Mouse (Mus musculus): ENCODE data around the gene Pcyt2. TPM values are rescaled to one million over a fixed set of nuclear protein-coding genes. Genes with fewer than 3 reads are reported as not detected.

The Pcyt2 gene
- polyA plus RNA-seq, 1 experiment: 117 TPM

DNA sequence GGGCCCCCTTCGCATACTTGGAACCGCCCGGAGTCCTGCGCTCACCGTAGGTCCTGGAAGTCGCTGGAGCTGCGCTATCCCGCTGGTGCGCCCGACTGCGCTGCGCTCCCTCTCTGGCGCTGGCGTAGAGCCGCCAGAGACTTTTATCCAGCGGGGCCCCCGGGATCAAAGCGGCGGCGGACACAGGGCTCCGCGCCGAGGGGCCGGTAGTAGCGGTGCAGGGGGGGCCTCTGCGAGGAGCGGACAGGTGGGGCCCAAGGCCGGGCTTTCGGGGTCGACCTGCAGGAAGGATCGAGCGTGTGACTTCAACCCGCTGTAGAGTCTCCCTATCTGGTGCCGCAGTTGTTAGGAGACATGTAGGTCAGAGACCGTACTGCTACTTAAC is 43.3 kb upstream of the Pcyt2 start, which contains the start of gene Notum:
Gene Notum, minus strand, starts transcription at position 100 of the 385 bp plus-strand sequence.
- no peak for TF ChIP-seq REST (IDR thresholded peaks at IDR 0.05; ENCODE audit: insufficient read depth, insufficient read length)
- no peak for TF ChIP-seq MYOD1 (IDR thresholded peaks at IDR 0.05; ENCODE audit: control insufficient read depth in 1 of 3, insufficient read length in 2 of 3, low read depth in 2 of 3)
- no peak for TF ChIP-seq POLR2A (IDR thresholded peaks at IDR 0.05; ENCODE audit: insufficient read length, low read depth)
- no peak for TF ChIP-seq E2F4 (IDR thresholded peaks at IDR 0.05; ENCODE audit: insufficient read depth)
- no peak for TF ChIP-seq TCF3 (IDR thresholded peaks at IDR 0.05; ENCODE audit: insufficient read length, low read depth)
- H3K4me2 ChIP-seq (ENCODE audit: low read depth): peak within 1 kb of the TSS; percentile 73

DNA sequence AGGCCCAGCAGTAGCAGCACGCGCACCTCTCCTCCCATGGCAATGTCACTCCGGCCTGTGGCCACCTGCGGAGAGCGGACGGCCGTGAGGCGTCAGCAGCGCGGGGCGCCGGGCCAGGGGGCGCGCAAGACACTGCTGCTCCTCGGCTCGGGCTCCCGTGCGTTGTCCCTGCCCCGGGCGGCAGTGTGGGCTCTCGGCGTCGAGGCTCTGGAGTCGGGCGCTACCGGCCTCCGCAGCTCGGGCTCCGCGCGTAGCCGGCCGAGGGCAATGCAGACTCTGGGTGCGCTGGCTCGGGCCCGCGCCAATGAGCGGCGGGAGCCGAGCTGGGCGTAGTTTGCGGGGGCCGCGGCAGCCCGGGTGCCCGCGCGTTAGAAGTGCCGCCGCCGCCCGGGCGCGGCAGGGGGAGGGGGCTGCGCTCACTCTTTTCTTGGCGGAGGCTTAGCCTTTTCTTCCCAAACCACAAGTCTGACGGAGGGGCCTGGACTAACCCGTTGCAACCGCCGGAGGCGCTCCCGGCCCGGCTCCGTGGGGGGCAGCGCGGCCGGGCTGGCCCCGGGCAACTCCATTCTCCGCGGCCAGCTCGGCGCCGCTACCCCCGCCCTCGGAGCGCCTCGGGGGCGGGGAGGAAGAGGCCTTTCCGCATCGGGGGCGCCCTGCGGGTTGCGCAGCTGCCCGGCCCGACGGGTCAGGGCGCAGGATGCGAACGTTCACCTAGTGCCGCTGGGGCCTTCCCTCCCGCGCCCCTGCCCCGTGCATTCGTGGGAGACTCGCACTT is 42.8 kb upstream of the Pcyt2 start:
- Histone ChIP-seq H3ac (ENCODE audit: control insufficient read depth, insufficient read length) (peak overlapping the region; percentile 20), H3K4me2 (ENCODE audit: low read depth) (peak overlapping the region; percentile 73), H3K4me3 (no peak overlapping the region), H3K79me2 (ENCODE audit: control insufficient read depth, insufficient read depth) (no peaks in the 10 kb centered on the region), H3K36me3 (ENCODE audit: control insufficient read depth, insufficient read depth) (no peaks in the 10 kb centered on the region), H3K27me3 (ENCODE audit: control insufficient read depth, insufficient read depth, insufficient read length) (peaks cover 74% of the 10 kb centered on the region)
- TF ChIP-seq MYOG (IDR thresholded peaks at IDR 0.05; ENCODE audit: control insufficient read depth in 1 of 3, insufficient read depth in 1 of 3, insufficient read length in 2 of 3, low read depth in 2 of 3) (peak in 2 of 3 experiments; percentile 12 to 17), TCF3 (IDR thresholded peaks at IDR 0.05; ENCODE audit: insufficient read length, low read depth) (no peak), TCF12 (IDR thresholded peaks at IDR 0.05; ENCODE audit: insufficient read depth, poor library complexity, severe bottlenecking) (no peak), POLR2AphosphoS2 (IDR thresholded peaks at IDR 0.05; ENCODE audit: insufficient read length, low read depth) (no peak), USF1 (IDR thresholded peaks at IDR 0.05; ENCODE audit: low read depth) (no peak), REST (IDR thresholded peaks at IDR 0.05; ENCODE audit: insufficient read depth, insufficient read length) (no peak), MYOD1 (IDR thresholded peaks at IDR 0.05; ENCODE audit: control insufficient read depth in 1 of 3, insufficient read length in 2 of 3, low read depth in 2 of 3) (peak in 1 of 3 experiments; percentile 41), POLR2A (IDR thresholded peaks at IDR 0.05; ENCODE audit: insufficient read length, low read depth) (no peak), CEBPB (IDR thresholded peaks at IDR 0.05; ENCODE audit: insufficient read depth, poor library complexity, severe bottlenecking) (no peak), MAX (IDR thresholded peaks at IDR 0.05; ENCODE audit: low read depth) (no peak), E2F4 (IDR thresholded peaks at IDR 0.05; ENCODE audit: insufficient read depth) (no peak), SRF (IDR thresholded peaks at IDR 0.05; ENCODE audit: control insufficient read depth, insufficient read length, low read depth) (no peak)

More for the DNA sequence above, 43.3 kb upstream of the Pcyt2 start, which contains the start of gene Notum:
- no peaks in the 10 kb centered on the region for H3K79me2 ChIP-seq (ENCODE audit: control insufficient read depth, insufficient read depth)
- peak within 1 kb of the TSS; percentile 20 for H3ac ChIP-seq (ENCODE audit: control insufficient read depth, insufficient read length)
- peaks cover 68% of the 10 kb centered on the region for H3K27me3 ChIP-seq (ENCODE audit: control insufficient read depth, insufficient read depth, insufficient read length)
- H3K36me3 ChIP-seq (ENCODE audit: control insufficient read depth, insufficient read depth): no peaks in the 10 kb centered on the region
- no peak within 1 kb of the TSS for H3K4me3 ChIP-seq

DNA sequence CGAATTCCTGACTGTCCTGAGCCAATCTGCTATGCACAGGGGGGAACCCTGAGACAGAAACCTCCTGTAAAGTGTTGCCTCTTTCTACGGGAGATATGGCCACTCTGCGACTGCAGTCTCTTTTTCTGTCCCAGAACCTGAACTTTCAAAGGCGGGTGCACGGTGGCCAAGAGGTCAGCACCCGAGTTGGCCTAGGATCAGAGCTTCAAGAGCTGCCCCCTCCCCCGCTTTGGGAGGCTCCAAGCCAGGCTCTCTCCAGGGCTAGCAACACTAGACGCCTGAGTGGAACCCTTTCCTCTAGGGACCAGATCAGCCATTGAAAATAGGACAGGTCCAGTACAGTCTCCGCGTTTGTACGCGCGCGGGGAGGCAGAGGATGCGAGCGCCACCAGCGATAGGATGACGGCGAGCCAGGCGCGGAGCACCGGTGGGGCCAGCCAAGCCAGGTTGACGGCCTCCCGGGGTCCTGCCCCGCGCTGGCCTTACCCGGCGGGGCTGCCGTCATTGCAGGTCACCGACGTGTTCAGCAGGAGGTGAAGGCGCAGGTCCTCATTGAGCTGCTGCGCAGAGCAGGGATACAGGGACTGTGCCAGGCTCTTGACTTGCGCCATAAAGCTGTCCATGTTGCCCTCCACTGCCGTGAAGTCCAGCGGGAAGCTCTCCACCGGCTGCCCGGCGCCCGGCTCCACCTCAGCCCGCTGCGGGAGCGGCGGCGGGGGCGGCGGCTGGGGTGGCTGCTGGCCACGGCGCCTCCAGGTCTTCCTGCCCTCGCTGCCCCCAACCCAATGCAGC is 42.0 kb upstream of the Pcyt2 start:
- TF ChIP-seq SRF (IDR thresholded peaks at IDR 0.05; ENCODE audit: control insufficient read depth, insufficient read length, low read depth): no peak
- TF ChIP-seq POLR2AphosphoS2 (IDR thresholded peaks at IDR 0.05; ENCODE audit: insufficient read length, low read depth): no peak
- TF ChIP-seq MAX (IDR thresholded peaks at IDR 0.05; ENCODE audit: low read depth): no peak
- TF ChIP-seq MYOG (IDR thresholded peaks at IDR 0.05; ENCODE audit: control insufficient read depth in 1 of 3, insufficient read depth in 1 of 3, insufficient read length in 2 of 3, low read depth in 2 of 3): no peak
- TF ChIP-seq E2F4 (IDR thresholded peaks at IDR 0.05; ENCODE audit: insufficient read depth): no peak
- TF ChIP-seq MYOD1 (IDR thresholded peaks at IDR 0.05; ENCODE audit: control insufficient read depth in 1 of 3, insufficient read length in 2 of 3, low read depth in 2 of 3): no peak
- TF ChIP-seq TCF3 (IDR thresholded peaks at IDR 0.05; ENCODE audit: insufficient read length, low read depth): no peak
- TF ChIP-seq CEBPB (IDR thresholded peaks at IDR 0.05; ENCODE audit: insufficient read depth, poor library complexity, severe bottlenecking): no peak
- no peak for TF ChIP-seq TCF12 (IDR thresholded peaks at IDR 0.05; ENCODE audit: insufficient read depth, poor library complexity, severe bottlenecking)
- TF ChIP-seq POLR2A (IDR thresholded peaks at IDR 0.05; ENCODE audit: insufficient read length, low read depth): no peak
- no peak for TF ChIP-seq USF1 (IDR thresholded peaks at IDR 0.05; ENCODE audit: low read depth)
- no peak for TF ChIP-seq REST (IDR thresholded peaks at IDR 0.05; ENCODE audit: insufficient read depth, insufficient read length)
- H3K4me3 ChIP-seq: no peak overlapping the region
- peaks cover 71% of the 10 kb centered on the region for H3K27me3 ChIP-seq (ENCODE audit: control insufficient read depth, insufficient read depth, insufficient read length)
- peak overlapping the region; percentile 73 for H3K4me2 ChIP-seq (ENCODE audit: low read depth)
- no peaks in the 10 kb centered on the region for H3K79me2 ChIP-seq (ENCODE audit: control insufficient read depth, insufficient read depth)
- no peaks in the 10 kb centered on the region for H3K36me3 ChIP-seq (ENCODE audit: control insufficient read depth, insufficient read depth)
- no peak overlapping the region for H3ac ChIP-seq (ENCODE audit: control insufficient read depth, insufficient read length)

DNA sequence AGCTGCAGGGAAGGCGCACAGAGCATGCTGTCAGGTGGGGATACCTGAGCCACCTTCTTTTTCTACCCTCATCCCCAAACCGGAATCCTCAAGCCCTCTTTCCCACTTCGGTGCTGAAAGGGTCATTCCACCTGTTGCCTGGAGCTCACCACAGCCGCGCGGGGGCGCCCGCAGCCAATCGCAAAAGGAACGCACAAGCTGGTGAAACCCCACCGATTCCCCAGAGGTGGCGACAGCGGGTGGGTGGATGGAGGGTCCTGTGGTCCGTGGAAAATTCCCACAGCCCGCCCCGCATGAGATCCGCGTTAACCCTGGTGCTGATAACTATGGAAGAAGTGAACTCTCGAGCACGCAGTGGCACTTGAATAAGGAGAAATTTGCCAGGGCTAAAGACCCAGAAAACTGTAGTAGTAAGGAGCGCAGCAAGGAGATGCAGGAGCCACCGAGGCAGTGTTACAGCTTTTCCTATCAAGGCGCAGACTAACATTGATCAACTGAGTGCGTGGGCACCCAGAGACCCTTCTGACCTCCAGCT is 41.2 kb upstream of the Pcyt2 start:
- Histone ChIP-seq H3ac (ENCODE audit: control insufficient read depth, insufficient read length) (no peak overlapping the region), H3K4me2 (ENCODE audit: low read depth) (peak overlapping the region; percentile 4), H3K79me2 (ENCODE audit: control insufficient read depth, insufficient read depth) (no peaks in the 10 kb centered on the region), H3K27me3 (ENCODE audit: control insufficient read depth, insufficient read depth, insufficient read length) (peaks cover 68% of the 10 kb centered on the region), H3K4me3 (no peak overlapping the region), H3K36me3 (ENCODE audit: control insufficient read depth, insufficient read depth) (no peaks in the 10 kb centered on the region)
- TF ChIP-seq REST (IDR thresholded peaks at IDR 0.05; ENCODE audit: insufficient read depth, insufficient read length): no peak
- no peak for TF ChIP-seq MAX (IDR thresholded peaks at IDR 0.05; ENCODE audit: low read depth)
- TF ChIP-seq MYOD1 (IDR thresholded peaks at IDR 0.05; ENCODE audit: control insufficient read depth in 1 of 3, insufficient read length in 2 of 3, low read depth in 2 of 3): peak in 2 of 3 experiments; percentile 78 to 86
- peak; percentile 36 to 87 (median 71) for TF ChIP-seq MYOG (IDR thresholded peaks at IDR 0.05; ENCODE audit: control insufficient read depth in 1 of 3, insufficient read depth in 1 of 3, insufficient read length in 2 of 3, low read depth in 2 of 3)
- TF ChIP-seq POLR2AphosphoS2 (IDR thresholded peaks at IDR 0.05; ENCODE audit: insufficient read length, low read depth): no peak
